14 mouse cellular contexts compared by ENCODE assay signal in genomic region chr10:71403638-71404037, GRCm38 (mm10). TPM values are rescaled to one million over a fixed set of nuclear protein-coding genes. Genes with fewer than 3 reads are reported as not detected.
DNase-seq lines count a peak whose midpoint lies in the region; ATAC-seq and TF ChIP-seq lines count a peak whose summit lies in the region.
"Had no signal": no experiment of that assay in that cellular context is flagged by ENCODE, and none has a peak within 500 bp of the region (broad histone marks: within the 10 kb centered on the region; RNA-seq: fewer than 3 reads in every experiment).

No protein-coding gene starts in this region.

- H3K36me3 ChIP-seq in heart, postnatal 0 days (replicated peaks; ENCODE audit: control insufficient read depth, insufficient read depth, low read length) = no peaks in the 10 kb centered on the region
- no peaks in the 10 kb centered on the region for H3K36me3 ChIP-seq in heart, embryonic 11.5 days (ENCODE audit: control insufficient read depth, insufficient read depth, low read length)
- H3K36me3 ChIP-seq in lung, postnatal 0 days (ENCODE audit: insufficient read depth, low read length) = no peaks in the 10 kb centered on the region
- H3K36me3 ChIP-seq in midbrain, embryonic 10.5 days = no peaks in the 10 kb centered on the region
- H3K36me3 ChIP-seq in forebrain, embryonic 16.5 days (ENCODE audit: control insufficient read depth, insufficient read depth) = no peaks in the 10 kb centered on the region
- H3K36me3 ChIP-seq: midbrain, embryonic 15.5 days had no signal

- no peak for TF ChIP-seq EP300 in heart, postnatal 0 days (IDR thresholded peaks at IDR 0.05; ENCODE audit: low read depth)
- TF ChIP-seq EP300 in lung, postnatal 0 days (IDR thresholded peaks at IDR 0.05) = no peak

- TF ChIP-seq CTCF in heart, postnatal 0 days (IDR thresholded peaks at IDR 0.05; ENCODE audit: low read depth) = no peak
- TF ChIP-seq CTCF in lung, postnatal 0 days (IDR thresholded peaks at IDR 0.05) = no peak

- H3K9ac ChIP-seq in heart, postnatal 0 days (replicated peaks; ENCODE audit: low read depth, low read length) = no peak overlapping the region
- H3K9ac ChIP-seq in heart, embryonic 11.5 days (ENCODE audit: low read depth, low read length) = no peak overlapping the region
- no peak overlapping the region for H3K9ac ChIP-seq in lung, postnatal 0 days (replicated peaks; ENCODE audit: low read depth)
- no peak overlapping the region for H3K9ac ChIP-seq in forebrain, embryonic 16.5 days (replicated peaks; ENCODE audit: low read depth, low read length)
- H3K9ac ChIP-seq: forebrain, embryonic 13.5 days; midbrain, embryonic 15.5 days had no signal

- peak; percentile 13 for DNase-seq in heart, postnatal 0 days (ENCODE audit: low spot score)
- peak; percentile 23 for DNase-seq in lung, postnatal 0 days (ENCODE audit: low spot score)
- DNase-seq in lung, postnatal 36 days = no peak
- DNase-seq in c-Kit-positive CD71-positive TER-119-negative erythroid progenitor cells, embryonic 14.5 days (ENCODE audit: low read depth) = peak; percentile 4
- peak; percentile 16 for DNase-seq in induced T-regulatory cell, adult 2 months (ENCODE audit: low read depth)
- no peak for DNase-seq in midbrain, embryonic 10.5 days (ENCODE audit: low spot score)
- DNase-seq: adrenal gland, postnatal 25 days; cerebellum, postnatal 10 days; liver; right cerebral cortex, postnatal 25 days had no signal

- no peak overlapping the region for H3K4me3 ChIP-seq in heart, postnatal 0 days (ENCODE audit: low read depth, low read length)
- H3K4me3 ChIP-seq in heart, embryonic 11.5 days (ENCODE audit: low read depth, low read length) = no peak overlapping the region
- H3K4me3 ChIP-seq in lung, postnatal 0 days (ENCODE audit: low read depth, low read length) = no peak overlapping the region
- H3K4me3 ChIP-seq in midbrain, embryonic 10.5 days = no peak overlapping the region
- no peak overlapping the region for H3K4me3 ChIP-seq in forebrain, embryonic 16.5 days (replicated peaks; ENCODE audit: low read length)
- H3K4me3 ChIP-seq: forebrain, embryonic 13.5 days; midbrain, embryonic 15.5 days had no signal

- no peaks in the 10 kb centered on the region for H3K4me1 ChIP-seq in heart, postnatal 0 days (ENCODE audit: control insufficient read depth, insufficient read depth)
- no peaks in the 10 kb centered on the region for H3K4me1 ChIP-seq in heart, embryonic 11.5 days (ENCODE audit: control insufficient read depth, insufficient read depth, low read length)
- no peaks in the 10 kb centered on the region for H3K4me1 ChIP-seq in lung, postnatal 0 days (ENCODE audit: insufficient read depth, low read depth, low read length)
- H3K4me1 ChIP-seq in midbrain, embryonic 10.5 days = no peaks in the 10 kb centered on the region
- no peaks in the 10 kb centered on the region for H3K4me1 ChIP-seq in forebrain, embryonic 16.5 days (replicated peaks; ENCODE audit: control insufficient read depth, insufficient read depth, low read length)
- H3K4me1 ChIP-seq: forebrain, embryonic 13.5 days; midbrain, embryonic 15.5 days had no signal

- 58% methylated on average over 3 of the region's 3 CpGs for WGBS in heart, postnatal 0 days
- 63% methylated on average over 3 of the region's 3 CpGs for WGBS in heart, embryonic 11.5 days (ENCODE audit: insufficient replicate concordance)
- WGBS in lung, postnatal 0 days = 70% methylated on average over 3 of the region's 3 CpGs
- 68% methylated on average over 3 of the region's 3 CpGs for WGBS in midbrain, embryonic 10.5 days
- 65% methylated on average over 3 of the region's 3 CpGs for WGBS in forebrain, embryonic 16.5 days

- no peak for ATAC-seq in heart, postnatal 0 days (ENCODE audit: insufficient read depth, low read depth)
- no peak for ATAC-seq in heart, embryonic 11.5 days (replicated peaks; ENCODE audit: insufficient number of reproducible peaks, low FRiP score, low TSS enrichment)
- no peak for ATAC-seq in lung, postnatal 0 days
- no peak for ATAC-seq in forebrain, embryonic 16.5 days
- ATAC-seq: forebrain, embryonic 13.5 days; midbrain, embryonic 15.5 days had no signal

- H3K9me3 ChIP-seq in heart, postnatal 0 days (replicated peaks; ENCODE audit: control insufficient read depth, low read length) = 0 out of 2 replicates have a peak, but pooled peaks cover 3% of the 10 kb centered on the region
- H3K9me3 ChIP-seq in heart, embryonic 11.5 days (replicated peaks; ENCODE audit: control insufficient read depth, low read length) = no peaks in the 10 kb centered on the region
- no peaks in the 10 kb centered on the region for H3K9me3 ChIP-seq in lung, postnatal 0 days (ENCODE audit: low read length)
- H3K9me3 ChIP-seq in midbrain, embryonic 10.5 days (replicated peaks) = peaks cover 4% of the 10 kb centered on the region; the same call in 1 of the 2 replicates
- H3K9me3 ChIP-seq in forebrain, embryonic 16.5 days (ENCODE audit: control insufficient read depth, low read length) = no peaks in the 10 kb centered on the region
- H3K9me3 ChIP-seq: forebrain, embryonic 13.5 days; midbrain, embryonic 15.5 days had no signal

- no peak overlapping the region for H3K4me2 ChIP-seq in heart, postnatal 0 days (ENCODE audit: low read depth, low read length)
- no peak overlapping the region for H3K4me2 ChIP-seq in heart, embryonic 11.5 days
- no peak overlapping the region for H3K4me2 ChIP-seq in lung, postnatal 0 days (replicated peaks; ENCODE audit: low read depth, low read length)
- no peak overlapping the region for H3K4me2 ChIP-seq in forebrain, embryonic 16.5 days (ENCODE audit: low read length)
- H3K4me2 ChIP-seq: forebrain, embryonic 13.5 days; midbrain, embryonic 15.5 days had no signal

- no peaks in the 10 kb centered on the region for H3K27me3 ChIP-seq in heart, postnatal 0 days (ENCODE audit: control insufficient read depth, insufficient read depth, low read length)
- no peaks in the 10 kb centered on the region for H3K27me3 ChIP-seq in heart, embryonic 11.5 days (ENCODE audit: control insufficient read depth, insufficient read depth, low read length)
- no peaks in the 10 kb centered on the region for H3K27me3 ChIP-seq in lung, postnatal 0 days (replicated peaks; ENCODE audit: insufficient read depth, low read length)
- H3K27me3 ChIP-seq in midbrain, embryonic 10.5 days (ENCODE audit: low read depth, poor library complexity, severe bottlenecking) = no peaks in the 10 kb centered on the region
- no peaks in the 10 kb centered on the region for H3K27me3 ChIP-seq in forebrain, embryonic 16.5 days (replicated peaks; ENCODE audit: control insufficient read depth, insufficient read depth, low read length)
- H3K27me3 ChIP-seq: forebrain, embryonic 13.5 days; midbrain, embryonic 15.5 days had no signal

- H3K27ac ChIP-seq in heart, postnatal 0 days (ENCODE audit: low read depth) = no peak overlapping the region
- H3K27ac ChIP-seq in heart, embryonic 11.5 days (ENCODE audit: low read depth, low read length) = no peak overlapping the region
- no peak overlapping the region for H3K27ac ChIP-seq in lung, postnatal 0 days (ENCODE audit: low read length)
- H3K27ac ChIP-seq in midbrain, embryonic 10.5 days (replicated peaks) = no peak overlapping the region
- no peak overlapping the region for H3K27ac ChIP-seq in forebrain, embryonic 16.5 days (ENCODE audit: low read length)
- H3K27ac ChIP-seq: forebrain, embryonic 13.5 days; midbrain, embryonic 15.5 days had no signal

RNA-seq across cellular contexts. Expression of gene Ipmk, which starts 56.1 kb away (rescaled TPM):
- 6.8 and 8.0 TPM in 2 replicates for total RNA-seq in heart, postnatal 0 days (2014; rRNA removed; ENCODE audit: low replicate concordance)
- 4.9 TPM in 2 replicates for polyA plus RNA-seq in heart, postnatal 0 days (2015; fragmentation: Nextera tagmentation; extraction: Ambion mirVana)
- 9.3 and 9.7 TPM in 2 replicates for polyA plus RNA-seq in heart, embryonic 11.5 days (2014; fragmentation: Nextera tagmentation; extraction: Ambion mirVana)
- polyA plus RNA-seq in lung, postnatal 0 days (2015; fragmentation: Nextera tagmentation; extraction: Ambion mirVana) = 11.5 and 12.0 TPM in 2 replicates
- 19.1 and 20.2 TPM in 2 replicates for polyA plus RNA-seq in midbrain, embryonic 10.5 days (2016; fragmentation: Nextera tagmentation; extraction: Ambion mirVana)
- polyA plus RNA-seq in forebrain, embryonic 16.5 days (2015; fragmentation: Nextera tagmentation; extraction: Ambion mirVana) = 18.8 and 20.1 TPM in 2 replicates

RNA-seq across cellular contexts. Expression of gene Cisd1, which starts 58.9 kb away (rescaled TPM):
- 134 and 170 TPM in 2 replicates for total RNA-seq in heart, postnatal 0 days (2014; rRNA removed; ENCODE audit: low replicate concordance)
- 403 and 429 TPM in 2 replicates for polyA plus RNA-seq in heart, postnatal 0 days (2015; fragmentation: Nextera tagmentation; extraction: Ambion mirVana)
- polyA plus RNA-seq in heart, embryonic 11.5 days (2014; fragmentation: Nextera tagmentation; extraction: Ambion mirVana) = 158 and 161 TPM in 2 replicates
- polyA plus RNA-seq in lung, postnatal 0 days (2015; fragmentation: Nextera tagmentation; extraction: Ambion mirVana) = 84.4 and 86.3 TPM in 2 replicates
- 153 and 154 TPM in 2 replicates for polyA plus RNA-seq in midbrain, embryonic 10.5 days (2016; fragmentation: Nextera tagmentation; extraction: Ambion mirVana)
- polyA plus RNA-seq in forebrain, embryonic 16.5 days (2015; fragmentation: Nextera tagmentation; extraction: Ambion mirVana) = 242 and 252 TPM in 2 replicates

Comparison
In these comparisons a context has a peak if more than half of its experiments do, and no peak if none do; other contexts are left out.
1. DNase-seq: peak in heart, postnatal 0 days (single experiment), lung, postnatal 0 days (single experiment), c-Kit-positive CD71-positive TER-119-negative erythroid progenitor cells, embryonic 14.5 days (single experiment) and induced T-regulatory cell, adult 2 months (single experiment); none in lung, postnatal 36 days (single experiment) and midbrain, embryonic 10.5 days (single experiment).